Mouse (Mus musculus) layer of hippocampus, adult 9-11 months (tissue): Measurements from ENCODE around the gene Tmem135.

ENCODE experiments used
- DNase-seq: peaks from one replicate; pipeline ENCODE4 v3.0.0; 2022

Gene Tmem135

GRCm38 (mm10) chr7:89404081-89404733 is at the start of gene Tmem135, which contains the start of gene Fzd4:
TSS of gene Tmem135 (minus strand) at chr7:89404222.
TSS of gene Fzd4 (plus strand) at chr7:89404355.
- DNase-seq: peak; percentile 95

DNA sequence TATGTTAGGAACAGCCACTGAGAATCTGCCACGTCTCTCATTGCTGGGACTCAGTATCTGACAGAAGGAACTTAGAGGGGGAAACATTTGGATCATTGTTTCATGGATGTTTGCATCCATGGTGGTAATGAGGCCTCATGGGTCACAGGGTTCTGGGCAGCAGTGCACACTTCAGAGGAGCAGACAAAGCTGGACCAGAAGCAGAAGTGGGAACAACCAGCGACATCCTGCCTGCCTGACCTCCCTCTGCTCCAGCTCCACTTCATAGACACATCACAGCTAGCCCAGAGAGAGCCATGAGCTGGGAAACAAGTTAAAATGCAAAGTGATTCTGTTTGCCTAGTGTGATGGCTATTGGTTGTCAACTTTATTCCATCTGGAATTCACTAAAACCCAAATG is 46.3 kb upstream of the Tmem135 start:
- no peak for DNase-seq

- no peak for DNase-seq
Measured at GRCm38 (mm10) chr7:89445137-89445536, 41.1 kb upstream of the Tmem135 start.

- DNase-seq: no peak
Measured at GRCm38 (mm10) chr7:89442242-89442641, 38.2 kb upstream of the Tmem135 start.

DNA sequence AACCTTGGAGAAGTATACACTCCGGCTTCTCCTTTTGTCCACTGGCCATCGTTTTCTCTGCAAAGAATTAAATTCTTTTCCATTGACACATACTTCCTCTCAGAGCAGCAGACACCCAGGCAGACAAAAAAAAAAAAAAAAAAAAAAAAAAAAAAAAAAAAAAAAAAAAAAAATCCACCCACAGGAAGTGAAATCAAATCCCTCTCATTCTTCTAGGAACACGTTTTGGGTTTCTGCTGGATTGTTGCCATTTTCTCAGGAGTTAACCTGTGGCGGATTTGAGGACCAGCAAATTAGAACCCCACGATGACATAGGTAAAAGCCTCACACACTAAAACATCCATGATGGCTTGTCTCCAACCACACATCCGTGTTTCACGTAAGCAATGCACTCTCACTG is 37.3 kb upstream of the Tmem135 start:
- DNase-seq: no peak

DNA sequence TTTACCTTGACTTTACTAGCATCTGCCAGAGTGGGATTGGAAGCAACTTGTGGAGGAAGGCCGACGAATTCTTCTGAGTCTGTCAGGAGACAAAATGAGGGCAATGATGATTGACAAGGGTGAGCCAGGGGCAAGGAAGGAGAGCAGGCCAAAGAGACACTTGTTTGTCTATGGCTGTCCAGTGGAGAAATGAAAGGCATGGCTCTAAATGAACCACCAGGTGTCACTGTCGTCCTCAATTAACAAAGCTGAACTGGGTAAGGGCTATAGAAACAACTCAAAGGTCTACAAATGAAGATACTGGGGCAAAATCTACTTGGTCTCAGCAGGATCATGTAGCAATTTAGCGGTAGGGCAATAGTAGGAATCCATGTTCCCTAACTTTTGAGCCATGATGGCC is 33.6 kb upstream of the Tmem135 start:
- DNase-seq: peak; percentile 29

DNA sequence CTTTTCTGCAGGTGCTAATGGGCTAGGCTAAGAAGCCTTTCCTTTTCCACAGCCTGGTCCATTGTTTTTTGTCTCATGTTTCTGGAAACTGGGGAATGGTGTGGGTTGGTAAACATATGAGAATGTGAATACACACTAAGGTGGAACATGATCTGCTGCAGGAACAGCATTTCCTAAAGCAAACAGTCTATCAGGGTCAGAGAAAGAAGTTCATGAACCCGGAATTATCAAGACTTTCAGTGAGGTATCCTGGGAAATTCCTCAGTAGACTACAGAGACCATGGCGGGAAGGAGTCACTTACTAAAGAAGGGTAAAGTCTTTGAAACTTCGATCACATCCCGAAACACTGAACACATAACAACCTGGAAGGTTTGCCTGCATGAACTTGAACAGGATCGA is 32.4 kb upstream of the Tmem135 start:
- DNase-seq: no peak

GRCm38 (mm10) chr7:89433893-89434616 is 30.0 kb upstream of the Tmem135 start:
- DNase-seq: no peak

DNA sequence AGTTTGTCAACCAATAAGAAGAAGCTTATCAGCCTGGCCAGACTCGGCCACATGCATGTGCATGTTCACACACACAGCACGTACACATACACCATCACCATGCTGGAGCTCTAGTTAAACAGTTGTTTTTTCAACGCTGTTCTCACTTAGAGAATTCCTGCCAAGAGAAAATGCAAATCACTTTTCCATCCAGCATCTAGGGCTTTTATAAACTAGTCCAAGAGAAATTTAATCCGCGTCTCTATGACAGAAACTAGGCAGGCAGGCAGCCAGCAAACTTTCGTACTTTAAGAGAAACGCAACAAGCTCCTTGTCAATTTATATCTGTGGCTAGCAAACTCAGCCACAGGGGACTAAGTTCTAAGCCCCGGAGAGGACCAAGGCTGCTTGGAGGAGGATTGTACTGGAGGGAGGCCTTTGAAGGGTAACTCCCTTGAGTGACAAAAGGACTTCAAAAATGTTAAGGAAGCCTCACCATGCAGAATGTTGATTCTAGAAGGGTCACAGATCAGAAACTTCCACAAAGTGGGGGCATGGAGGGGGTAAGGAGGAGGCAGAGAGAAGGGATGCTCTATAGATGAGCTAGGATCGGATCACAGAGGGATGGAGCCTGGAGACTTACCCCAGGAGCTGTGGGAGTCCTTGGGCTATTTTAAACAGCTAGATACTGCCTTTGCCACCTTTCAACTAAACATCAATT is 29.3 kb upstream of the Tmem135 start:
- peak; percentile 15 for DNase-seq

DNA sequence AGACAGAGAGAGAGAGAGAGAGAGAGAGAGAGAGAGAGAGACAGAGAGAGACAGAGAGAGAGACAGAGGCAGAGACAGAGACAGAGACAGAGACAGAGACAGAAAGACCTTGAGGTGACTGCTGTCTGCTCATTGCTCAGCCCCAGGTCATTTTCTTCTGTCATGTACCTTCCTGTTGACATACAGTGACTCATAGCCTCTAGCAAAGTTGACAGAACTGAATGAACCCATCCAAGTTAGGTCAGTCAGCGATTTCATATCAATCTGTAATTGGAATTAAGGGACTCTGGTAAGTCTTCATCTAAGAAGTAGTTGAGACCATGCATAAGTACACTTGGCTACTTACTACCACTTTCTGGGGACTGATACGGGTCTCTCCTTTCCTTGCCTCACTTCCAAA is 27.2 kb upstream of the Tmem135 start:
- no peak for DNase-seq

- no peak for DNase-seq
Measured at GRCm38 (mm10) chr7:89429326-89429725, 25.3 kb upstream of the Tmem135 start.

DNA sequence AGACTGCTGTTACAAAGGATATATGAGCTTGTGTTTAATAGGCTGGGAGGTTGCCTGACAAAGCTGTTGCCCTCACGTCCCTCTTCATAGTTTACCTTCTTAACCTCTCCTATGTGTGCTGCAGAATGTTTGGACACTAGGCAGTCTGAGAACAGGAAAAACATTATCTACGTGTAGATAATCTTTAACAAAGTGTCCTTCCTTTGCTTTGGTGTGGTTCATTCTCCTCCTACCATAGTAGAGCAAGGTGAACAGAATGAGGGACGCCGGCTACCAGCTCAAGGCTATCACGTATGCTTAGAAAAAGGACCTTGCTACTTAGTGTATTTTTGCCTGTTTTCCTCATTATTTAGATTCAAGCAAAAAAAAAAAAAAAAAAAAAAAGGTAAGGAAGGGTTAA is 24.8 kb upstream of the Tmem135 start:
- DNase-seq: no peak

DNA sequence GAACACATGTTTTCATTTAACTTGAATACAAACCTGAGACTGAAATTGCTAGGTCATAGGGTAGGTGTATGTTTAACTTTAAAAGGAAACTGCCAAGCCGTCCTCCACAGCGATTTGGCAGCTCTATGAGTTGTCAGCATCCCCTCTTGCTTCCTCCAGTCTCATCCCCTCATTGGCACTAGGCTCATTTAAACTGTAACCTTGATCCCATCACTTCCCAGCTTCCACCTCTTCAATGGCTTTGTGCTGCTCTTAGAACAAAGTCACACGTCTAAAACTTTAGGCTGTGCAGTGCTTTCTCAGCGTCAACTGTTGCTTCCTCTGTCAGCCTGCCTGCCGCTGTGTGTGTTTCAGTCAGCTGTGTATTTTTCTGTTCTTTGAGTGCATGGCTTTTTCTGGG is 23.1 kb upstream of the Tmem135 start:
- DNase-seq: no peak

DNA sequence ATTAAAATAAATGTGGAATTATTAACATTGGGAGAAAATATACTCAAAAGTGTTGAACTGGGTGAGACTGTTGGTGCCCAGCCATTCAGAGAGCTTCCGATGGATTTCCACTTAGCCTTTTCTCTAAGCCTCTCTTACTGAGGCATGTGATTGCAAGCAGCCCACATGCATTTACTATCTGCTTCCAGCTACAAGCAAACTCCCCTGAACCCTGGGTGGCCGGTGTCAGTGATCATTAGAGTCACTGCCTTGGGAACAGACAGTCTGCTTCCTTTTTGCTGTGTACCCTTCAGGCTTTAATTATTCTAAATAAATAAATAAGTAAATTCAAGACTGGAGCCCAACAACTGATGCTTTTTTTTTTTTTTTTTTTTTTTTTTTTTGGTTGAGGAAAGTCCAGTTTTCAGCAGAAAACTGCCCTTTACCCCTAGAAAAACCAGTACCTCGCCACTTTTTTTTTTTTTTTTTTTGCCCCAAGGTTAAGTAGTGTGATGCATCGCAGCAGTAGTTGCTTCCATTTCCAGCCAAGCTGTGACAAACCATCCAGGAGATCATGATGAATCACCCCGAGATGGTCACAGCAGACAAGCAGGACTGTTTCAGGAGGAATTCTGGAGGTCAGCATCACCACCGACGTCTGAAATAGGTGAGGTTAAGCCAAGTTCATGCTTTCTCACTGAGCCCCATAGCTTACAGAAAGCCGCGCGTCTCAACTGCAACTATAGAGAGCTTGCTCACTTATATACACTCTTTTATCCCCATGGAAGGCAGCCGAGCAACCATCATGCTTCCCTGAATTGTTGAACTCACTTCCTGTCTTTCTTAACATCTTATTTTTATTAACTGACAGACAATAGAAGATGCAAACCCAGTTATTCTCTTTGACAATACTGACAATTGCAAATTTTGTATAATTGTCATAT is 22.0 kb upstream of the Tmem135 start:
- no peak for DNase-seq

GRCm38 (mm10) chr7:89424659-89425058 is 20.6 kb upstream of the Tmem135 start:
- DNase-seq: no peak

DNA sequence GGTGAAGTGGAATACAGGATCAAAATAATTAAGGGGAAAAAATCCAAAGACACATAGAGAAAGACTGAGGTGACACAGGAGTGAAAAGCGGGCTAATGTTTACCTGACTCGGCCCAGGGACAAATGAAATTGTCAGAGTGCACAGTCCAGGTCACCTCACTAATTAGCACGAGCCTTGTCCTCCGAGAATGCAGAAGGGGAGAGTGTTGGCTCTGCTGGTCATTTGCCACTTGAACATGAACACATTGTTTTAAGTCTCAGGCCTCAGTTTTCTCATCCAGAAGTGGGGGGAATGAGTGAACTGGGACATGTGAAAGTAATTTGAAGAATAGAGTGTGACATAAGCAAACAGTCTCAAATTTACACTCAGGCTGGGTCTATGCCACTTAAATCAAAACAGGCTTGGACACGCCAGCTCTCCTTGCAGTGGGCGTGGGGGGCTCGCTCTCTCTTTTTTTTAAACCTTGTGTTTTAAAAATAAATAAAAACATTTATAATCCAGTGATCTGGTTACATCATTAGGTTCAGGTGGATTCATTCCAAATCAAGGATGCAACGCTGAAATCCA is 19.8 kb upstream of the Tmem135 start:
- DNase-seq: no peak

DNA sequence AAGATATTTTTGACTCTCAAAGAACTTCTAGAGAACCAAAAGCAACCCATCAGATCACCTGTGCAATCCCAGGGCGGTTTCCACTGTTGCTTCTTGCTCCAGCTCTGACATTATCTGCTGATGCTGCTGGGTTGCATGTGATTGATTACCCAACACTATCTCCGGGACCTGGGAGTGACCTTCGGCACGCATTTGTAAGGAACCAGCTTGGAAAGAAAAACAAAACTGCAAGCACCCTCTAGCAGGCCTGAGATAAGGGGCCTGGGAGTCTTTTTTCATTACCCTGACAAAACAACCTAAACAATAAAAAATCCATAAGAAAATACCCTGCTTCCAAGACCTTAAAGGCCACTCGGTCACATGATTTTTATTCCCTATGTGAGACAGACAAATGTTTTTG is 19.2 kb upstream of the Tmem135 start:
- DNase-seq: no peak

- DNase-seq: no peak
Measured at GRCm38 (mm10) chr7:89422650-89423049, 18.6 kb upstream of the Tmem135 start.

GRCm38 (mm10) chr7:89421294-89421693 is 17.3 kb upstream of the Tmem135 start:
- no peak for DNase-seq

- no peak for DNase-seq
Measured at GRCm38 (mm10) chr7:89418917-89419679, 15.1 kb upstream of the Tmem135 start.

- no peak for DNase-seq
Measured at GRCm38 (mm10) chr7:89418127-89418653, 14.2 kb upstream of the Tmem135 start.
